Mouse (Mus musculus): ENCODE data around the gene Dhx35.

Gene Dhx35

DNA sequence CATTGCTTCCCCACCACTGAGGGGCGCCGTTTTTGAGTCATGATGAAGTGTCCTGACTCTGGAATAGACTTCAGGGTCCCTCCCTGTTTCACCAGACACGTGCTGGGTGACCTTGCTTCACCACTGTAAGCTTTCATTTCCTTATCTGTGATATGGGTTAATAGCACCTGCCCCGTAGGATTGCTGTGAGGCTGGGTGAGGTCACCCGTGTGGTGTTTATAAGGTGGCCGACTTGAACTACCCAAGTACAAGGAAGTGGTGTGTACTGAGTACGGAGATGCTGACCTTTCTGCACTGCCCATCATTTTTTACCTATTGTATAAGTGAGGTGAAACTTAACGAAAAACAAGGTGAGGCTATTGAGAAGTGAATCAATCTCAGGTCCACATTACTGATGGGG is 9.0 kb downstream of the Dhx35 start:
- no peak for DNase-seq (ENCODE audit: low spot score)

DNA sequence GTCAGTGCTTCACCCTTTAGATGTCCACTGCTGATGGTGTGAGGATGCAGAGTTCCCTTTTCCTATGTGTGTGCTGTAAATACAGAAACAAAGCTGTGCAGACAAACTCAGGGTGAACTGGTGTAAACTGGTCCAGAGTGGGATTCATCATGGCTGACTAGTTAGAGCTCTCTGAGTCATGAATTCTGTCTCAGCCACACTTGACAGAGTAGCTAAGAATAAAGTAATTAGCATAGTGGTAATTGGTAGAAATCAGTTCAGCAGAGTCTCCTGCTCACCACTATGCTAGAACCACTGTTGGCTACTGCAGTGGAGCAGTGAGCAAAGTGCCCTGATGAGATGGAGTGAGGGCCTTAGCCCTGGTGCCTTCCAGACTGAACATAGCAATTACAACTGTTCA is 21.1 kb downstream of the Dhx35 start:
- no peak for DNase-seq (ENCODE audit: low spot score)

DNA sequence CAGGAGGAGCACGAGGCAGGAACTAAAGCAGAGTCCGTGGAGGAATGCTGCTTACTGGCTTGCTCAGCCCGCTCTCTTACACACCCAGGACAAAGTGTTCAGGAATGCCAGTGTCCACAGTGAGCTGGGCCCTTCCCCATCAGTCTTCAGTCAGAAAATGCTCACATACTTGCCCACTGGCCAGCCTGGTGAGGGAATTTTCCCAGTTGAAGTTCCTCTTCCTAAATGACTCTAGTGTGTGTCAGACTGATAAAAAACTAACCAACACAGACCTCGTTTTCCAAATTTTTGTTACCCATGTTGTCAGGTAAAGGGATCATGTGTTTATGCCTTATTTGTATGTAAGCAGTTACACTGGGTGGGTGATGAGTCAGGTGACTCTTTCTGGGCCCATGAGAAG is 21.6 kb downstream of the Dhx35 start:
- DNase-seq (ENCODE audit: low spot score) = no peak

DNA sequence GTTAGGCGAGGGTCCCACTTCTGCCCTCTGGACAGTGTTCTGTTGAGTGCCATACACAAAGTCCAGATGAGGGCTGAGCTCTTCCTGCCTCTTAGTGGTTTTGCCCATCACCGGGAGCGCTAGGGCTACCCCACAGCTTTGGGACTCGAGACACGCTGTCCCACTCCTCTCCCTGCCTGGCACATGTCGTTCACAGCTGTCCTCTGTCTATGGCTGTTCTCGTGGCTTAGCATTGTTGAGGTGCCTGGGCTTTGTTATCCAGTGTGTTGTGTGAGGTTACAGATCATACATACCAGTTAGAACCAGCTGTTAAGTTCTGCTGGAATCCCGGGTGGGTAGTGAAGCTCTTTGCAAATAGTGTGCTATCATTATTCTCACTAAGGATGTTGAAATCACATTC is 23.1 kb downstream of the Dhx35 start:
- no peak for DNase-seq (ENCODE audit: low spot score)

GRCm38 (mm10) chr2:158828124-158828523 is 33.5 kb downstream of the Dhx35 start:
- no peak for DNase-seq (ENCODE audit: low spot score)

- DNase-seq (ENCODE audit: low spot score) = no peak
Observed at GRCm38 (mm10) chr2:158829746-158830145, 35.1 kb downstream of the Dhx35 start.

DNA sequence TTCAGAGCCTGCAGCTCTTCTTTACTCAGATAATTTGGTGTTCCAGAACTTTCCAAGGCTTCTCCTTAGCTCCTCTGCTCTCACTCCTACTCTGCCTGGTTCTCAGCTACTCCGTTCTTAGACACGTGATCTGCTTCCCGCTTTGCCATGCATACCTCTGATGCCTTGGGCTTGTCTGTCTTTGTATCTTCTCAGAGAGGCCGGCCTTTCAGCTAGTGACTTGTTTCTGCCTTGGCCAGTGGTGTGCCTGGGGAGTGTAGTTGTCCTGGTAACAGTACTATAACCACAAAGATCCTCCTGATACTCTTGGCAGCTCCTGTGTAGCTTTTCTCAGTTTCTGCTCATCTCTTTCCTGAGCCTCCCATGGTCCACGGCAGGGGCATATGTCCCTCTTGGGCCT is 38.6 kb downstream of the Dhx35 start:
- no peak for DNase-seq (ENCODE audit: low spot score)

- no peak for DNase-seq (ENCODE audit: low spot score)
Observed at GRCm38 (mm10) chr2:158833645-158834044, 39.0 kb downstream of the Dhx35 start.

DNA sequence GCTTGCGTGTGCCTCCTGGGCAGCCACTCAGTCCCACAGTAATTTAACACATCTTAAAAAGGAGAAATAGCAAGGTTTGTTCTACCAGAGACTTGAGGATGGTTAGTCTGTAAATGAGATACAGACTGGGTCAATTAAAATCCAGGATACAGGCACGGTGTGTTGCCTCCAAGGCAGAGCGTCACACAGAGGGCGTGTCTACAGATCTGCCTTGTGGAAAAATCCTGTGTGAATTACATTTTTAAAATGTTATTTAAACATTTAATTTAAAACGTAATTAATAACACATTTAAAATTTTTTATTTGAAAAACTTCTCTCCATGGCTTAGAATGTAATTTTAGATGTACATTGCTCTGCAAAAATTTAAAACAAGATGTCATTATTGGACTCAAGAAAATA is 48.7 kb downstream of the Dhx35 start:
- DNase-seq (ENCODE audit: low spot score) = no peak

- DNase-seq (ENCODE audit: low spot score) = no peak
Observed at GRCm38 (mm10) chr2:158845031-158845430, 50.4 kb downstream of the Dhx35 start.

GRCm38 (mm10) chr2:158846208-158846607 is 51.6 kb downstream of the Dhx35 start:
- no peak for DNase-seq (ENCODE audit: low spot score)

GRCm38 (mm10) chr2:158847991-158848390 is 53.4 kb downstream of the Dhx35 start:
- no peak for DNase-seq (ENCODE audit: low spot score)

GRCm38 (mm10) chr2:158849416-158849815 is 54.8 kb downstream of the Dhx35 start:
- DNase-seq (ENCODE audit: low spot score) = peak; percentile 63

GRCm38 (mm10) chr2:158852579-158852978 is 58.0 kb downstream of the Dhx35 start:
- peak; percentile 77 for DNase-seq (ENCODE audit: low spot score)

DNA sequence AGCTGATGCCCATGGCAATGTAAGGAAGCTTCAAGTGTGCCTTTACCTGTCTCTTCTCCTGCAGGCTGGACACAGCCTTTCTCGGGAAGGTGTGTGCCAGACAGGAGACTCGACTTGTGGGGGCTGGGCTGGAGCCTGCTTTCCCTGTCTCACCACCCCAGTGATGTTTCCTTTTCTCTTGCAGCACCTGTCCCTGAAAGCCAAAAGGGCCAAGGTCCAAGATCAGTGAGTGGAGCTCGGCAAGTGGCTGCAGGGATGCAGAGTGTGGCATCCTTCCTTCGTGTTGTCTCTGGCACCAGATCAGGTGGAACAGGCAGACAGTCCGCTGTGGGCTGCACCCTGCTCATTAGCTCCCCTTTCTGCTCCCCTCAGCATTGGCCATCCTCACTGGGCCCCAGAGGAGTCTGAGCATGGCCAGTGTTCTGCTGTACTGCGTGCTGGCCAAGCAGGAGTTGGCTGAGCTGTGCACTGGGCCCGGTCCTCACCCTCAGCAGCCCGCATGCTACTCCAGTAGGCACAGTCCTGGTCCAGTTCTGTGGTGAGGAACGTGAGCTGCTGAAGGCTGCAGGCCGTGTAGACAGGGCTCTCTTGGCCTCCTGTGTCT is 62.4 kb downstream of the Dhx35 start:
- DNase-seq (ENCODE audit: low spot score) = no peak

- DNase-seq (ENCODE audit: low spot score) = no peak
Observed at GRCm38 (mm10) chr2:158857579-158857978, 63.0 kb downstream of the Dhx35 start.

GRCm38 (mm10) chr2:158861115-158861514 is 66.5 kb downstream of the Dhx35 start:
- no peak for DNase-seq (ENCODE audit: low spot score)

GRCm38 (mm10) chr2:158863341-158864125 is 68.9 kb downstream of the Dhx35 start:
- DNase-seq (ENCODE audit: low spot score) = peak; percentile 78

GRCm38 (mm10) chr2:158864126-158864458 is 69.5 kb downstream of the Dhx35 start:
- no peak for DNase-seq (ENCODE audit: low spot score)

DNA sequence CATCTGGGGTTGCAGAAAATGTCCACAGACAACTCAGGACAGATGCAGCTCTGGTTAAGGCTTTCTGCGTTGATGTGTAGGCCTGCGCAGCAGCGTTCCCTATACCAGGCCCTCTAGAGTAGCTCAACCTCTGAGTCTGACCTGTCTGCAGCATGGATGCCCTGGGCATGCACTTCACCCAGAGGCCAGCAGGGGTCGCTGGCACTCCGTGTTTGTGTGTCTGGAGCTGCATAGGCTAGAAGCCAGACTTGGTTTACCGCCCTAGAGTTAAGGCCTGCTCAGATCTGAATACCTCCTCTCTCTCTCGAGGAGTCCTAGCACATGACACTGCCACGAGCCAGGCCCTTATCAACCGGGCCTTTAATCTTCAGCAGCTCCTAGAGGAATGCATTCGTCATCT is 70.8 kb downstream of the Dhx35 start:
- DNase-seq (ENCODE audit: low spot score) = peak; percentile 90

DNA sequence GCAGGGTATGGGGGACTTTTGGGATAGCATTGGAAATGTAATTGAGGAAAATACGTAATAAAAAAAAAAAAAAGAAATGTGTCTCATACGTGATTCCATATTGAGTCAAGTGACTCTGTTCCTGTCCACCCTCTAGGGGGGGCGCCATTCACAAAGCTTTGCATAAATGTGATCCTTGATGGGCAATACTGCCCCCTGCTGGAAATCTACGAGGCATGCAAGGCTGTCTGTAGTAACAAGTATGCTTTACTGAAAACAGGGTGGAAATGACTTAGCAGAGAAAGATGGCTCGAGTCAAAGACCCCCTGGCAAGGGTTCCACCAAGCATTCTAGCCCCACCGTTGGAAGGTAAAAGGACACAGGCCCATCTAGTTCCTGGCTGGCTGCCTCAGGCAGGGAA is 92.0 kb downstream of the Dhx35 start:
- DNase-seq (ENCODE audit: low spot score) = peak; percentile 58

- no peak for DNase-seq (ENCODE audit: low spot score)
Observed at GRCm38 (mm10) chr2:158888531-158888930, 93.9 kb downstream of the Dhx35 start.

- DNase-seq (ENCODE audit: low spot score) = no peak
Observed at GRCm38 (mm10) chr2:158889201-158889600, 94.6 kb downstream of the Dhx35 start.

DNA sequence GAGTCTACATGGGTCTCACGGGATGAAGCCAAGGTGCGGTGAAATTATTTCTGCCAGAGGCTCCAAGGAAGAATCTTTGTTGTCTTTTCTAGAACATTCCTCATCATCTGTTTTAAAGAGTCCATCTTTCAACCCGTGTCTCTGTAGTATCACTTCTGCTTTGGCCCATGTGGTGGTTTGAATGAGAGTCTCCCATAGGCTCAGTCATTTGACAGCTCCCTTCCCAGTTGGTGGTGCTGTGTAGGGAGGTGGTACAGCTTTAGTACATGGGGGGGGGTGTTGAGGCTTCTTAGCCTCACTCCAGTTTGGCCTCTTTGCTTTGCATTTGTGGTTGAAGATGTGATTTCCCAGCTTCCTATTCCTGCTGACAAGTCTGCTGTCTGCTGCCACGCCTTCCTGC is 96.7 kb downstream of the Dhx35 start:
- no peak for DNase-seq (ENCODE audit: low spot score)
